Mouse (Mus musculus) G1E (cell line): ENCODE results near the gene Tiparp. TPM values are rescaled to one million over a fixed set of nuclear protein-coding genes. Genes with fewer than 3 reads are reported as not detected.

ENCODE experiments used
- ATAC-seq: 2 replicates; pipeline ENCODE4 v1.8.0; 2016; ENCODE audit warnings: mild to moderate bottlenecking; ENCODE audit not compliant: insufficient number of reproducible peaks, poor library complexity, low FRiP score, severe bottlenecking; ENCODE audit errors: extremely low read depth
- DNase-seq: peaks from one replicate; pipeline ENCODE4 v3.0.0; 2012; ENCODE audit warnings: low spot score
- H3K27me3 ChIP-seq: 2 replicates; pipeline ENCODE4 v1.6.1; 2012; ENCODE audit warnings: mild to moderate bottlenecking, low read length, inconsistent platforms; ENCODE audit not compliant: insufficient read depth
- H3K36me3 ChIP-seq: replicated peaks from 2 replicates; pipeline ENCODE3; 2012; ENCODE audit warnings: mild to moderate bottlenecking, inconsistent platforms
- H3K4me1 ChIP-seq: 2 replicates; pipeline ENCODE4 v1.6.1; 2012; ENCODE audit warnings: low read depth, low read length, inconsistent platforms, mixed read lengths; ENCODE audit not compliant: insufficient read depth
- H3K4me3 ChIP-seq: 2 replicates; pipeline ENCODE4 v1.5.1; 2012; ENCODE audit warnings: low read depth, mild to moderate bottlenecking, inconsistent platforms, low read length, moderate library complexity, mixed read lengths
- H3K9me3 ChIP-seq: replicated peaks from 2 replicates; pipeline ENCODE4 v1.6.1; 2012; ENCODE audit warnings: inconsistent platforms
- CTCF ChIP-seq: IDR thresholded peaks from 2 replicates; pipeline ENCODE4 v1.5.1; 2012; ENCODE audit warnings: low read depth, low read length, inconsistent platforms, mixed read lengths
- GATA1 ChIP-seq: IDR thresholded peaks from 2 replicates; pipeline ENCODE4 v1.6.1; 2012; ENCODE audit warnings: borderline replicate concordance, low read length, inconsistent platforms, mixed read lengths
- GATA2 ChIP-seq: IDR thresholded peaks from 2 replicates; pipeline ENCODE4 v1.6.1; 2012; ENCODE audit warnings: low read depth, low read length, inconsistent platforms, borderline replicate concordance
- POLR2AphosphoS5 ChIP-seq: IDR thresholded peaks from 2 replicates; pipeline ENCODE4 v1.6.1; 2012; ENCODE audit warnings: low read depth, low read length, inconsistent platforms; ENCODE audit not compliant: insufficient replicate concordance
- TAL1 ChIP-seq: conservative IDR thresholded peaks from 2 replicates; pipeline ENCODE4 v1.6.1; 2012; ENCODE audit warnings: low read depth, low read length, inconsistent platforms, mixed read lengths
- polyA plus RNA-seq: library from polyadenylated mRNA; stranded (reverse); fragments of >175 nt; gene quantifications from 2 replicates; pipeline ENCODE4 v1.2.3, GENCODE M21; 2012
- total RNA-seq, 2 experiments: library from RNA; stranded (forward) in 1 of 2; stranded (reverse) in 1 of 2; fragments of 200-1000 nt in 1 of 2; fragments of >200 nt in 1 of 2; fragmentation: Nextera tagmentation in 1 of 2; gene quantifications; 2 replicates each; pipeline ENCODE4 v1.2.3; 2014 to 2017

Tiparp gene
- total and polyA plus RNA-seq, 3 experiments, result 0.98 to 22.6 (median 19.3) TPM

- peaks cover 3% of the 10 kb centered on the region for H3K27me3 ChIP-seq
- TF ChIP-seq TAL1 (no peak), POLR2AphosphoS5 (no peak), CTCF (no peak), GATA2 (no peak), GATA1 (no peak)
Observed at GRCm38 (mm10) chr3:65527196-65527595, 1.0 kb upstream of the Tiparp start.

GRCm38 (mm10) chr3:65528614-65529470 is 632 bp downstream of the Tiparp start:
- Histone ChIP-seq H3K36me3 (peaks cover 13% of the 10 kb centered on the region), H3K4me3 (peak overlapping the region; percentile 91), H3K27me3 (peaks cover 3% of the 10 kb centered on the region), H3K4me1 (peaks cover 20% of the 10 kb centered on the region), H3K9me3 (no peaks in the 10 kb centered on the region)
- TF ChIP-seq GATA2 (no peak), CTCF (0 out of 2 replicates have a peak, but pooled peaks have one; percentile 7)
- DNase-seq (peak; percentile 34), ATAC-seq (peak; percentile 37; the same call in 1 of the 2 replicates)

More at GRCm38 (mm10) chr3:65527196-65527595, 1.0 kb upstream of the Tiparp start:
- peak overlapping the region; percentile 91; the same call in 1 of the 2 replicates for H3K4me3 ChIP-seq
- no peak for DNase-seq
- no peaks in the 10 kb centered on the region for H3K9me3 ChIP-seq
- ATAC-seq, result no peak
- H3K36me3 ChIP-seq, result peaks cover 7% of the 10 kb centered on the region
- peaks cover 18% of the 10 kb centered on the region for H3K4me1 ChIP-seq

GRCm38 (mm10) chr3:65529471-65530215 is 1.4 kb downstream of the Tiparp start:
- no peak for TF ChIP-seq GATA2
- Histone ChIP-seq H3K36me3 (peaks cover 14% of the 10 kb centered on the region), H3K27me3 (peaks cover 3% of the 10 kb centered on the region), H3K9me3 (no peaks in the 10 kb centered on the region), H3K4me1 (peaks cover 20% of the 10 kb centered on the region), H3K4me3 (peak overlapping the region; percentile 91)
- ATAC-seq (peak; percentile 22; the same call in 1 of the 2 replicates), DNase-seq (no peak)

GRCm38 (mm10) chr3:65533014-65533413 is 4.8 kb downstream of the Tiparp start:
- Histone ChIP-seq H3K27me3 (no peaks in the 10 kb centered on the region), H3K9me3 (no peaks in the 10 kb centered on the region), H3K4me3 (no peak overlapping the region), H3K4me1 (peaks cover 17% of the 10 kb centered on the region), H3K36me3 (peaks cover 15% of the 10 kb centered on the region)
- no peak for TF ChIP-seq POLR2AphosphoS5
- TF ChIP-seq GATA1, result no peak
- ATAC-seq (no peak), DNase-seq (no peak)

- Histone ChIP-seq H3K4me1 (peaks cover 17% of the 10 kb centered on the region), H3K36me3 (peaks cover 15% of the 10 kb centered on the region), H3K4me3 (no peak overlapping the region), H3K27me3 (no peaks in the 10 kb centered on the region), H3K9me3 (no peaks in the 10 kb centered on the region)
- no peak for DNase-seq
- TF ChIP-seq GATA1 (no peak), TAL1 (no peak), CTCF (no peak), GATA2 (no peak)
- ATAC-seq, result no peak
Observed at GRCm38 (mm10) chr3:65533598-65533997, 5.4 kb downstream of the Tiparp start.

GRCm38 (mm10) chr3:65534488-65534887 is 6.3 kb downstream of the Tiparp start:
- Histone ChIP-seq H3K27me3 (no peaks in the 10 kb centered on the region), H3K4me3 (no peak overlapping the region), H3K36me3 (peaks cover 15% of the 10 kb centered on the region), H3K4me1 (peaks cover 13% of the 10 kb centered on the region), H3K9me3 (no peaks in the 10 kb centered on the region)
- TF ChIP-seq TAL1 (no peak), POLR2AphosphoS5 (no peak), GATA1 (no peak), GATA2 (no peak), CTCF (no peak)
- no peak for DNase-seq
- no peak for ATAC-seq
